Mouse (Mus musculus) hindbrain, postnatal 0 days (tissue): ENCODE measurements around the gene Edf1. TPM values are rescaled to one million over a fixed set of nuclear protein-coding genes. Genes with fewer than 3 reads are reported as not detected.

Experiments used
- ATAC-seq: fragments of 200-750 bp; cut with Nextera tagmentation; 2 replicates; pipeline ENCODE4 v1.8.0; 2017; ENCODE audit warnings: mild to moderate bottlenecking, moderate TSS enrichment, moderate library complexity
- DNase-seq: peaks from one replicate; pipeline ENCODE4 v3.0.0-alpha.2; 2015; ENCODE audit warnings: low spot score
- H3K27ac ChIP-seq: fragments of 300-500 bp; sonication (generic); 2 replicates; pipeline ENCODE4 v1.5.1; 2014; ENCODE audit warnings: mild to moderate bottlenecking
- H3K27me3 ChIP-seq: fragments of 300-500 bp; sonication (generic); 2 replicates; pipeline ENCODE4 v1.6.1; 2014; ENCODE audit warnings: low read length, mixed read lengths; ENCODE audit not compliant: insufficient read depth
- H3K36me3 ChIP-seq: fragments of 300-500 bp; sonication (generic); 2 replicates; pipeline ENCODE4 v1.6.1; 2014; ENCODE audit warnings: low read length, mixed read lengths; ENCODE audit not compliant: insufficient read depth
- H3K4me1 ChIP-seq: fragments of 300-500 bp; sonication (generic); 2 replicates; pipeline ENCODE4 v1.6.1; 2014; ENCODE audit warnings: antibody characterized with exemption, low read length, mixed read lengths; ENCODE audit not compliant: insufficient read depth
- H3K4me2 ChIP-seq: fragments of 300-500 bp; sonication (generic); 2 replicates; pipeline ENCODE4 v1.6.1; 2014; ENCODE audit warnings: low read depth, mild to moderate bottlenecking, low read length, moderate library complexity, mixed read lengths
- H3K4me3 ChIP-seq: fragments of 300-500 bp; sonication (generic); 2 replicates; pipeline ENCODE4 v1.5.1; 2014; ENCODE audit warnings: low read length
- H3K9ac ChIP-seq: fragments of 300-500 bp; sonication (generic); replicated peaks from 2 replicates; pipeline ENCODE4 v1.6.1; 2014; ENCODE audit warnings: mild to moderate bottlenecking, low read length, moderate library complexity, mixed read lengths
- H3K9me3 ChIP-seq: fragments of 300-500 bp; sonication (generic); 2 replicates; pipeline ENCODE4 v1.6.1; 2016; ENCODE audit warnings: low read length, mixed read lengths
- CTCF ChIP-seq: IDR thresholded peaks from 2 replicates; pipeline ENCODE4 v1.5.1; 2016; ENCODE audit warnings: antibody characterized with exemption, control low read depth, low read depth
- WGBS: fragments of 180-500 bp; shearing (Covaris S2); extraction: QIAGEN DNeasy Blood & Tissue Kit; methylation state at CpG from one replicate; pipeline ENCODE4 v1.1.7; 2014; 5-methylcytosine and 5-hydroxymethylcytosine counted together
- polyA plus RNA-seq: library from polyadenylated mRNA; unstranded; fragments of >200 nt; fragmentation: Nextera tagmentation; extraction: Ambion mirVana; gene quantifications from 2 replicates; pipeline ENCODE4 v1.2.1, GENCODE M21; 2015
- total RNA-seq: library from RNA; depleted of rRNA; stranded (reverse); fragments of >200 nt; gene quantifications from 2 replicates; pipeline ENCODE4 v1.2.3, GENCODE M21; 2014

Edf1 gene
- total and polyA plus RNA-seq, 2 experiments from 2014 or later = 159 to 394 TPM

GRCm38 (mm10) chr2:25576965-25577891, 19.6 kb downstream of the Edf1 start:
- WGBS = 25% methylated on average over 92 of the region's 92 CpGs
- no peak for DNase-seq
- Histone ChIP-seq H3K4me3 (peak overlapping the region; percentile 1; the same call in 1 of the 2 replicates), H3K9me3 (no peaks in the 10 kb centered on the region), H3K9ac (no peak overlapping the region; the same call in 1 of the 2 replicates), H3K27ac (no peak overlapping the region), H3K36me3 (peaks cover 9% of the 10 kb centered on the region; the same call in 1 of the 2 replicates), H3K4me1 (peaks cover 39% of the 10 kb centered on the region), H3K4me2 (0 out of 2 replicates have a peak overlapping the region, but pooled peaks have one; percentile 11), H3K27me3 (peaks cover 38% of the 10 kb centered on the region)
- no peak for TF ChIP-seq CTCF
- no peak for ATAC-seq

GRCm38 (mm10) chr2:25577951-25578795, 20.5 kb downstream of the Edf1 start:
- Histone ChIP-seq H3K9ac (no peak overlapping the region), H3K4me3 (no peak overlapping the region), H3K4me2 (peak overlapping the region; percentile 11; the same call in 1 of the 2 replicates), H3K4me1 (peaks cover 45% of the 10 kb centered on the region), H3K27me3 (peaks cover 38% of the 10 kb centered on the region), H3K9me3 (no peaks in the 10 kb centered on the region), H3K27ac (no peak overlapping the region), H3K36me3 (peaks cover 9% of the 10 kb centered on the region; the same call in 1 of the 2 replicates)
- peak; percentile 22 for DNase-seq
- TF ChIP-seq CTCF = peak; percentile 26; the same call in 1 of the 2 replicates
- 21% methylated on average over 75 of the region's 75 CpGs for WGBS
- ATAC-seq = no peak

- H3K4me1 ChIP-seq = peaks cover 37% of the 10 kb centered on the region
- no peak for TF ChIP-seq CTCF
- DNase-seq (no peak), ATAC-seq (no peak)
- H3K4me3 ChIP-seq = peak overlapping the region; percentile 19
- H3K27me3 ChIP-seq = peaks cover 38% of the 10 kb centered on the region
- peak overlapping the region; percentile 82 for H3K4me2 ChIP-seq
- no peaks in the 10 kb centered on the region for H3K9me3 ChIP-seq
- WGBS = 19% methylated on average over 77 of the region's 77 CpGs
- H3K36me3 ChIP-seq = peaks cover 9% of the 10 kb centered on the region; the same call in 1 of the 2 replicates
- H3K9ac ChIP-seq = no peak overlapping the region
- no peak overlapping the region for H3K27ac ChIP-seq
Observed at GRCm38 (mm10) chr2:25578796-25579736, 21.4 kb downstream of the Edf1 start.

GRCm38 (mm10) chr2:25579737-25580460, 22.3 kb downstream of the Edf1 start:
- ATAC-seq = no peak
- H3K27me3 ChIP-seq = peaks cover 38% of the 10 kb centered on the region
- TF ChIP-seq CTCF = peak; percentile 73
- H3K9me3 ChIP-seq = no peaks in the 10 kb centered on the region
- DNase-seq = peak; percentile 83
- H3K36me3 ChIP-seq = peaks cover 17% of the 10 kb centered on the region; the same call in 1 of the 2 replicates
- no peak overlapping the region for H3K9ac ChIP-seq
- peaks cover 37% of the 10 kb centered on the region for H3K4me1 ChIP-seq
- H3K4me3 ChIP-seq = peak overlapping the region; percentile 48
- no peak overlapping the region for H3K27ac ChIP-seq
- 17% methylated on average over 27 of the region's 27 CpGs for WGBS
- peak overlapping the region; percentile 82 for H3K4me2 ChIP-seq

GRCm38 (mm10) chr2:25580621-25581101, 23.0 kb downstream of the Edf1 start:
- Histone ChIP-seq H3K9me3 (no peaks in the 10 kb centered on the region), H3K4me3 (peak overlapping the region; percentile 48), H3K4me1 (peaks cover 33% of the 10 kb centered on the region), H3K27me3 (peaks cover 38% of the 10 kb centered on the region), H3K4me2 (peak overlapping the region; percentile 82), H3K27ac (peak overlapping the region; percentile 81; the same call in 1 of the 2 replicates), H3K36me3 (peaks cover 17% of the 10 kb centered on the region; the same call in 1 of the 2 replicates), H3K9ac (peak overlapping the region; percentile 64)
- WGBS = 33% methylated on average over 6 of the region's 6 CpGs
- ATAC-seq (no peak), DNase-seq (no peak)
- TF ChIP-seq CTCF = no peak
